Mouse (Mus musculus): ENCODE results near the gene Gm10974.
A peak's percentile ranks its signal among the peaks of the same experiment; 100 is the strongest.

The Gm10974 gene

DNA sequence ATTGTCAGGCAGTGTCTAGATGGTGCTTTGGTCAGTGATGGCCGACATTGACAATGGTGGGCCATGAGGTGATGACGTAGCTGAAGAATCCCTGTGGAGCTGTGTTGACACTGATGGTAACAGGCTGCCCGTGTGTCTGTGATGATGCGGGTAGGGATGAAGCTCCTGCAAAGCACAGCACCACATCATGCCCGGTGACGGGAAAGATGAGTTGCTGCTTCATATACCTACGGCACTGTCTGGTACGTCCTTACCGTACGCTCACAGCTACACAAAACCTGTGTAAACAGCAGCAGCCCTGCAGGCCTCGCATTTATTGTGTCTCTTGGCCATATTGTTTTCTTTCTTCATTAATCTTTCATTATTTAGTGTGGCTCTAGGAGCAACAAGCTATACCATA, 1.2 kb upstream of the Gm10974 start:
- DNase-seq, result no peak

DNA sequence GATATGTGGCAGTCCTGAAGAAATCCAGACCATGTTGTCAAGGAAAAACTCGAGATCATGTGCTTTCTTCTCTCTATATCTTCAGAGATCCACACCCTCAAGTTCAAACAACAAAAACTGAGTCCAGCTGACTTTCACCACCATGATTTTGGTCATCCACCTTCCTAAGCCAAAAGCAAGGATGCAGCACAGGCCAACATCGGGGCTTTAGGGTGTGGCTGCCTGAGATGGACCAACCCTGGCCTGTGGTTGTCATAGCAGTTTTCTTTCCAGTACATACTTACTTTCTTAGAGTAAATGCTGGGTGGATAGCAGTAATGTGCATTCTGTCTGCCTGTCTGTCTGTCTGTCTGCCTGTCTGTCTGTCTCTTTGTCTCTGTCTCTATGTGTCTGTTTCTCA, 294 bp upstream of the Gm10974 start:
- DNase-seq, result no peak

DNA sequence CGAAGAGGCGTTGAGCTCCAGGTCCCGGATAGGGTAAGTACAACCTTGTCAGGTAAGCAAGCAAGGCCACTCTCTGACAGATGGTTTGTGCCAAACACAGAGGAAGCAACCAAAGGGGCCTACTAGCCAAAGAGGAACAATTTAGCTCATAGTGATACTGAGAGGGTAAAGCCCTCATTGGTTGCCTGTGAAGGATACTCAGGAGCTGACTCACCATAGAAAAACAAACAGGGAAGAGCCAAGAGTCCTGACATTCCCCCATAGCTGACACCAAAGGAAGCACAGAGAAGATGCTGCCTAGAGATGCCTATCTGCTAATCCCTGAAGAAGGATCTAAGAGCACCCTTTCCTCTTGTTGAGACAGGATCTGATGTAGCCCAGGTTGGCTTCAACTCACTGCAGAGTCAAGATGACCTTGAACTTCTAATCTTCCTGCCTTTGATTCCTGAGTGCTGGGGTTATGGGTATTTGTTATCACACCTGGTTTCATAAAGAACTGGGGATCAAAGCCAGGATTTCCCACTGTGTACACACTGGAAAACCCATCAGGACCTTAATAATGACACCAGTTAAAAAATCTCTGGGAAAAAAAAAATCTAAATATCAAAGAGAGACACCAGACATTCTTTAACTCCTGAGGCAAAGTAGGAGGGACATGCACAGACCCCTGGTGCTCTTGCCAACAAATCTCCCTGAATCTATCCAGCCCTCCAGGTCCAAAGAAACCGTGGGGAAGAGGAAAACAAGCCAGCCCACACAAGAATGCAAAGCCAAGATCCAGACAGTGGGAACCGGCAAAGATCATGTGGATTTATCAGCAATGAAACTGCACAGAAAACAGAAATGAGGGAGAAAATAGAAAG, 3.6 kb downstream of the Gm10974 start:
- DNase-seq, result no peak

DNA sequence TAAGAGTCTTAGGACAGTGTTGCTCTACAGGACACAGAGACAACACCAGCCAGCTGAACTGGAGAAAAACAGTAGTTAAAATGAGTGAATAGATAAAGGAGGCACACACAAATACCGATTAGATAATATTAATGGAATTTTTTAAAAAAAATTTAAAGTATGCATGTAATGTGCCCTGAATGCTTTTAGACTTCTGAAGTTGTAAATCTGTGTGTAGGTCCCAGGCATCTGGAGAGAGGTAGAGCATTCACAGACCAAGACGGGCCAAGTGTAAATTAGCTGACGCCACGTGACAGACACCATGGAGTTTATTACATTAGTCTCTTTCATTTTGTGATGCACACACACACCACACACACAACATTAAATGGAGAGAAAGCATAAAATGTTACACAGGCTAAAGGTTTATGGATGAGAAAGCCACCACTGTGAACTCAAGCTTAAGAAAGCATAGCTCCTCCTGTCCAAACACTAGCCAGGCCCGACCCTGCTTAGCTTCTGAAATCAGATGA, 4.3 kb downstream of the Gm10974 start:
- no peak for DNase-seq

DNA sequence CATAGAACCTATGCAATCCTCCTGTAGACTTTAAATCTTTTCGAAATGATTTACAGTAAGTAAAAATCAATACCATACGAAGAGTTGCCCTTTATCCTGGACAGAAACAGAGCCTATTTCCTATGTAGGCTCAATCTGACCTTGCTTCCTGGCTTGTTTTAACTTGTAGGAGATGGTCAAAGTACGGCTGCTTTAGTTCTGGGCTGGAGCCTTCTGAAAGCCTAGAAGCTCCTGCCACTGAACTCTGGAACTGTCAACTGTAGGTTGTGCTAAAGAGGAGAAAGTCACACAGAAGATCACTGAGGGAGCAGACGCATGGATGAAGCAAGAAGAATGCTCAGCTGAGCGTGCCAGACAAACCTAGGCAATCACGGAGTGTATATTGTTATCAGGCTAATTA, 5.3 kb downstream of the Gm10974 start:
- no peak for DNase-seq

DNA sequence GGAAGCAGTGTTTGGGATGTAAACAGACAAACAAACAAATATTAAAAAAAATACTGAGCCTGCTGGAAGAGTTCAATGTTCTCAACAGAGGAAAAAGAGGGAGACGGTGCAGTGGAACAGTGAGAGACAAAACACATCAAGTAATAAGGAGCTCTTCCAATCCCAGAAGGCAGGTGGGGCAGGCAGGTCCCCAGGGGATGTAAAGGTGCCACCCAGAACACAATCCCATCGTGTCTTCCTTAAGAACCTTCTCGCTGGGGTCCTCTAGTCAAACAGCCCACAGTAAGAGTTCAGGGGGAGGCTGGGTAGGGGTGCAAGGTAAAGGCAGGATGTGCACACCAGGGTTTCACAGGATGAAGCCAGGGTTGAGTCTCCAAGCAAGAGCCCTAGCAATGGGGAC, 7.7 kb downstream of the Gm10974 start:
- no peak for DNase-seq

DNA sequence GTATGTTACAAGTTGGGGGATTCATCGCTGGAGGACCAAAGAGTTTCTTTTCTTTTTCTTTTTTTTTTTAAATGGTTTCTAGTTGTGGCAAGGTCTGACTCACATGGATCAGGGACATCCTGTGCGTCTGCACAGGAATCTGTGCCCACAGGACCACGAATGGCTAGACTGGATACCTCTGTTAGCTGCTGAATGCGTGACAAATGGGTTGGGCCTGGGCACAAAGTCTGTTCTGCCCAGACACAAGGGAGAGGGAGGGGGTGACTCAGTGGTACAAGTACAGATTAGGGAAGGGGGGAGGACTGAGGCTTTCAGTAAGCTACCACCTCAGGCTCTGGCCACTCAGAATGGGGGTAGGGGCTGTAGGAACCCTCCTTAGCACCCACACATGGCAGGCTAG, 10.0 kb downstream of the Gm10974 start:
- DNase-seq, result no peak

DNA sequence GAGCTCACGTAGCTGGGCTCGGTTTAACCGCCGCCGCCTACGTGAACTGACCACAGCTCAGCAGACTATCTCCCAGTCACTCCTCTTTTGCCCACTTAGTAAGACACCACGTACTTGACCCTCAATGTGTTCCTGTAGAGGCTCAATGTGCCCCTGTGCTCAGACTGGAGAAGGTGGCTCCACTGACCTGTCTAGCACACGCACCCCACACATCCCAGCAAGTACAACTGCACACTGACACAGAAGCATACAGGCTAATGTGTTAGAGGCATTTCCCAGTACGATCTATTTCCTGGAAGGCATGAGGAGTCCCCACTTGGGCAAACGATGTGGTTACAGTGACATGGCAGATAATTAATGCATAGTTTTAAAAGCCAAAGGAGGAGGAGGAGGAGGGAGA, 10.9 kb downstream of the Gm10974 start:
- DNase-seq, result no peak

DNA sequence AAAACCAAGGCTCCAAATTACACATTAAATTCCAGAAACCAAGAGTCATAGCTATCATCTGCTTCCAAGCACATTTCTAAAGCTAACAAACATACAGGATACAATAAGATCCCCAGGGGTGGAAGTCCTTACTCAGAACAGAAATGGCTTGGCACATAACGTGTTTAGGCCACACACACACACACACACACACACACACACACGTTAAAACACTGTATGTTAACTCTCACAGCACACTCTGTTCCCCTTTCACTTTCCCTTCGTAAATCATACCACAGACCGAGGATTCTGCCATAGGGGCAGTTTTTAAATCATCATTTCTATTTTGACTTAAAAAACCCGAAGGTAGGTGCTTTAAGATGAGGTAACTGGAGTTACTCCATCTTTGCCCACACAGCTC, 18.5 kb downstream of the Gm10974 start:
- DNase-seq, result no peak

DNA sequence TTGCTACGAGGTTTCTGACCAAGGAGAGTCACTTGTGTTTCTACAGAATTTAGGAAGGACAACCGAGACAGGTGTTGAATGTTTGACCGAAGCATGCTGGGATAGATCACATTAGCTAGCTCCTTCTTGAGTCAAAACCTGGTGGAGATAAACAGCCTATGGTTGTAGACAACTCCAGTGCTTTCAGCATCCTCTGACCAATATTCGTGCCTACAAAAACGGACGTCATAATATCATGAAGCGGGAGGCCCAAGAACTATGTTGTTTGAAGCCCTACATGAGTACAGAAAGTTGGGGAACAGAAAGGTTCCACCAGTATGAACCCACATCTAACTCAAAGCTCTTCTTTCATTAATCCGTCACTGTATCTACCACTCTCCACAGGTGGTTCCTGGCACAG, 19.2 kb downstream of the Gm10974 start:
- no peak for DNase-seq

DNA sequence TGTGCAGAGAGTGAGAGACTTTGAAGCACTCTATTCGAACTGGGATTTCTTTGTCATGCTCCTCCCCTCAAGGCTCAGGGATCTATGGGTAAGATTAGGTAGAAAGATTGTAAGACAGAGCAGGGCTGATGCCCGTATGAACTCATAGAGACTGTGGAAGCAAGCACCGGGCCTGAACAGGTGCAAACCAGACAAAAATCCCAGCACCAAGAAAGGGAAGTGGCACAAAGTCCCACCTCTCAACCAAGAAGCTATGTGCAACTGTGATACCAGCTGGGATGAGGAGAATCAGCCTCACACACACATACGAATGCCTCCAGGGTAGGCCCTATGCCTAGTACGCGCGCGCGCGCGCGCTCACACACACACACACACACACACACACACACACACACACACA, 20.1 kb downstream of the Gm10974 start:
- no peak for DNase-seq

DNA sequence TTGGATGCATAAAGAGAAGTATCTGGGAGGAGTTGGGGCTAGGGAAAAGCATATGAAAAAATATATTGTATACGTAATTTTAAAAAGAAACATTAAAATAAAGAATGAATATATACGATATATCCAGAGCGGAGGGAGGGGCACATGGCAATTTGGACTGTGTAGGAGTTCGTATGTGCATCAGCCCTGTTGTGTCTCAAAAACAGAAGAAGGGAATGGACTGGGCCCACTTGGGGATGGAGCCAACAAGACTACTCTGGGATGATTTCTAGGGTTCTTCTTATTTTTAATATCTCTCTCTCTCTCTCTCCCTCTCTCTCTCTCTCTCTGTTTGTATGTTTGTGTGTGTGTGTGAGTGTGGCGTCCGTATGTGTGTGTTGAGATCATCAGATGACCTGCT, 20.7 kb downstream of the Gm10974 start:
- no peak for DNase-seq

DNA sequence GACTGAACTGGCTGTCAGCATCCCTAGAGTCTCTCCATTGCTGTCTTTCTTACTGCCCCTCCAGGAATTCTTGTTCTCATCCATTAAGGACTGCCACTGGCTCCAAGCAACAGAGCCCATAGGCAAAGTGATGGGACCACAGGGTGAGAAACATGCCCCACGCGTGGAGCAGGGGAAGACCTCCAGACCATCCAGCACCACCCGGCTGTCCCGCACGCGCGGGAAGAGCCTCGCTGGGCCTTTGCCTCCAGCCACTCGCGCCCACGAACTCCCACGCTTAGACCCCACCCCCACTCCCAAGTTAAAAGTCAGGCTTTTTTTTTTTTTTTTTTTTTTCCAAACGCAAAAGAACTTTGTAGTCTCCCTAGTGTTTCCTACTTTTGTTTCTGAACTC, 21.7 kb downstream of the Gm10974 start:
- DNase-seq, result no peak

DNA sequence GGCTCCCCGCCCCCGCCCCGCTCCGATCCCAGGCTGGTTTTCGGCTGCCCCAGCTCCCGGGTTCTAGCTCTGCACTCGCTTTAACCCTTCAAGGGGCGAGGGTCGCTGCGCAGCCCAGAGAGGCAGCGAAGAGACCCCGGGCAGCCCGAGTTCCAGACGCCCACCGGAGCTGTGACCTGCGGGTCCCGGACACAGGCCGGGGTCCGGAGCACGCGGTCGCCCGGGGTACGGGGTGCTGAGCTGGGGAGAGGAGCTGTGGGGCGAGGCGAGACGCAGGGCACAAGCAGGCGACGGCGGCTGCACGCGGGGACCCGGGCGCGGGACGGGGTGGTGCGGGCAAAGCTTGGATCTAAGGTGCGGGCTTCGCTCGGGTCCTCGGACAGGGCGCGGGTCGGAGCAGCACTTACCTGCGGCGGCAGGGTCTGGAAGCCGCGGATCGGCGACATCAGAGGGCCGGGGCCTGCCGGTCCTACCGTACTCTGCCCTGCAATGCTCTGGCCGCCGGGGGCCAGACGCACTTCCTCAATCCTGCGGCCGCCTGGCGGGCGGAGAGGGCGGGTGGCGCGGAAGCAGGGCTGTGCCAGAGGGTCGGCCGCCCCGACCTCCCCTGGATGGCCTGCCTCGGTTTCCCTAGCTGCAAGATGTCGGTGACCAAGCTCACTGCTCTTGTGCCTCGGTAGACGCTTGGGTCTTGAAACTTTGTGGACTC, 22.3 kb downstream of the Gm10974 start, which contains the start of gene Lrrk1:
Gene Lrrk1, minus strand, starts transcription at position 538 of the 709 bp plus-strand sequence.
- peak; percentile 29 for DNase-seq

DNA sequence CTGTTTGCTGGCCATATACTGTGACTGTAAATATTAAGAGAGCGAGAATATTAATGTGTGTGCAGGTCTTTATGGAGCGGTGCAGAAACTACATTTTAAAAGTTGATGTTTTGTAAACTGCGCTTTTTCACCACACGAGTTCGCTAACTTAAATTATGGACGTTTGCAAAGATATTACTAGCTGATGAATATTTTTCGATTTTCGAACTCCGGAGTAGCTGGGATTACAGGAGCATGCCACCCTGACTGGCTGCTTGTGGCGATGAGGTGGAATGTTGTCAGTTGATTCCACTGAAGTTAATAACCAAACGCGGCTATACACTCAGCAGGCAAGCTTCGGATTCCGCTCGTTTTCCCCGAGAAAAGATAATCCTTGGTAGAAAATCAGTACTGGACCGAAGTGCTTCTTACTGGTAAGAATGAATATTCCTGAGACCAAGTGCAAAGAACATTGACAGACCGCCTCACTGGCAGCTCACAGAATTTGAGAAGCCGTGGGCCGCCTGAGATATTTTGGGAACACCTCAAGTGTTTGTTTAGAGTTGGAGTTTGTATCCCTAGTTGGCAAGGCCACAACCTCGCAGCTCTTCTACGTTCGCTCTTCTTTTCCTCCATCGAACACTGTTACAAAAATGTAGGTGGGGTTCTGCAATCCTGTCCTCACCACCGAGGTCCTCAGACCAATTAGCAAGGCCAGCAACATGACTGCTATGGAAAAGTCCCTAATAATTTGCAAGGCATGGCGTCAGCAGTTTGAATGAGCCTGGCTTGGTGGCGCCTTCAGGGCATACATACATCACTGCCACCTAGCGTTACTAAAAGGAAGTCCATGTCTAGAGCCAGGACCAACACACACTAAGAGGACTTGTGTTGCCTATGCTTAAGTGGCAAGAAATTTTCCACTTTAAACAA, 23.2 kb downstream of the Gm10974 start:
- peak; percentile 49 for DNase-seq

DNA sequence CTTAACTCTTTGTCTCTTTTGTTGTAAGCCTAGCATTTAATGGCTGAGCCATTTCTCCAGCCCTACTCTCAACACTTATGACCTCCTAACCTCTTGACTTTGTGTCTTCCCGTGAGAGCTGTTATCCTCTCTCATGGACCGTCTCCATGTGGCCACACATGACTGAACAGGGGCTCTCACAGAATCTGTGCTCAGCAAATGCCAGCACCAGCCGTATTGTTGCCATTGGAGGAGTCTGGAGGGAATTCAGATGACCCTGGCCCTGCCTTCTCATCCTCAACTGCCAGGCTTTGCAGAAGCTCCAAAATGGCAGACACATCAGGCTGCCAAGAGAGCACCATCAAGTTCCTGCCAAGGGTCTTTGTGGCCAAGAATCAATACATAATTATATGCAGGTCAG, 31.6 kb downstream of the Gm10974 start:
- DNase-seq, result no peak

DNA sequence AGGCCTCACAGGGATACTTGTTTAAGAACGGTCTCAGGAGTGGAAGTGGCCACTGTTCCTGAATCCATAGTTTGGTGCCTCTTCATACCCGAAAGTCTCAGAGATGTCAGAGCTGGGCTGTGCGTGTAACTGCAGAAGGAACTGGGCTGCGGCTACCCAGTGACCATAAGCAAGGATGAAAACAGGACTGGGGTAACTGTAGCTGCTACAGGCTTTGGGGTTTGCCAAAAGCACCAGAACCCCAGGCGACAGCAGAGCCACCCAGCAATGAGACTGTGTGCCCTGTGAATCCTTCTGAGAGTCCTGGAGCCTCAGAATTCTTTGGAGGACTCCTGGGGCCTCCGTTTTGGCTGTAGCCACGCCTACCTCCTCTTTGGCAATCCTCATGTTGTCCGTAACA, 35.9 kb downstream of the Gm10974 start:
- no peak for DNase-seq

DNA sequence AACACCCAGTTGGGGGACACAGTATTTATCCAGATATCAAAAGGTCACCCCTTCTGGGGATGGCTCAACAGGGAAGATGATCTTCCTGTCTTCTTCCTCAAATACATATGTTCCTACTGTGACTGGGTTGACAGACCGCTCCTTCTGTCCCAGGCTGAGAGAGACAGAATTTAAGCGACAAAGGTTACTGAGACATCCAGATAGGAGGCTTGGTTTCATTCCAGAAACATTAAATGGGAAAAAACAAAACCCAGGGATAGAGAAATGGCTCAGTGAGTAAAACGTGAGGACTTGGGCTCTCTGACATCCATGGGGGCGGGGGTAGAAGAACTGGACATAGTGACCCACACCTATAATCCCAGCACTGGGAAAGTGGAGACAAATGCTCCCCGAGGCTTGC, 37.2 kb downstream of the Gm10974 start:
- no peak for DNase-seq

DNA sequence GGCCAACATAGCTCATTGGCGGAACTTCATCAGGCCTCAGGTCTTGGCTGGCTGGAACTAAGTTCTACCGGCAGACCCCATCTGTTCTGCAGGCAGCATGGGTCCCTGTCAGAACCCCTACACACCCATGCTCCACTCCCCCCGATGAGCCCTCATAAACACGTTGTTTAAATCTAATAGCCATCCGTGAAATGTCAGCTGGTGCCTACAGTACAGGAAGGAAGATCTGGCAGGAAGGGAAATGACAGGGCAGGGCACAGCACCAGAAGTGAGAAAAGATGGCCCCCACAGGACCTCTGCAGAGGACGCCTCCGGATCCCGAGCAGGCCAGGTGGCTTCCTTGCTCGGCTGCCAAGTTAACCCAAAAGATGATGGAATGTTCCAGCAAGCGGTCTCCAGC, 38.4 kb downstream of the Gm10974 start:
- no peak for DNase-seq

DNA sequence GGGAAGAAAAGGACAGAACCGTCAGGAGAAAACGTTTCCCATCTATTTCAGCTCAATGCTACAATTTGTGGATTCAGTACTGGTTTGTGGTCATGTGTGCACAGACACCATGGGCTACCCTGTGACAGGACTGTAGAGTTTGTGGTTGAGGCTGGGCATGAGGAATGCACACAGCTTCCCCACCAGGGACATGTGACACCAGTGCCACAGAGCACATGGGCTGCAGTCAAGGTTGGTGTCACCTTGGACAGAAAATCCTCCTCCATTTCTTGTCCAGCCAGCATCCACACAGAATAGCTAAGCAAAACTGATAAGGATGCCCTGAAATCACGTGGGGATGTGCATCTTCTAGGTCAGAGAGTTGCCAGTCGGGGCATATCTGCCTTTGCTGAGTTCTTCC, 39.1 kb downstream of the Gm10974 start:
- DNase-seq, result no peak

DNA sequence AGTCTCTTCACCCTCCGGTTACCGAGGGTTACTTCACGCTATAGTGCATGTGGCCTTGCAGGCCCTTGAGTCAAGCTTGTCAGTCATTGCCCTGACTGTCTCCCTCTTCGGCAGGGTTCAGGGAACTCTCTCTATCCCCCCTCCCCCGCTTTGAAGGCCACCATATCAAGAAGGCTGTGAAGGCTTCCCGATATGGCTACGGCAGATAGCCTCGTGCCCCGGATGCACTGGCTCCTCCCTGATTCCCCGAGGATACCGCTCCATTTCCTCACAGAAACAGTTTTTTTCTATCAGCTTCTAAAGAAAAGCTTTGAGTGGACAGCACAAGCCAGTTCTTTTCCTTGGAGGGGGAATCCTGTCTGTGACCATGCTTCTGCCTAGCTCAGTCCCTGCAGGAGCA, 39.8 kb downstream of the Gm10974 start:
- DNase-seq, result no peak

DNA sequence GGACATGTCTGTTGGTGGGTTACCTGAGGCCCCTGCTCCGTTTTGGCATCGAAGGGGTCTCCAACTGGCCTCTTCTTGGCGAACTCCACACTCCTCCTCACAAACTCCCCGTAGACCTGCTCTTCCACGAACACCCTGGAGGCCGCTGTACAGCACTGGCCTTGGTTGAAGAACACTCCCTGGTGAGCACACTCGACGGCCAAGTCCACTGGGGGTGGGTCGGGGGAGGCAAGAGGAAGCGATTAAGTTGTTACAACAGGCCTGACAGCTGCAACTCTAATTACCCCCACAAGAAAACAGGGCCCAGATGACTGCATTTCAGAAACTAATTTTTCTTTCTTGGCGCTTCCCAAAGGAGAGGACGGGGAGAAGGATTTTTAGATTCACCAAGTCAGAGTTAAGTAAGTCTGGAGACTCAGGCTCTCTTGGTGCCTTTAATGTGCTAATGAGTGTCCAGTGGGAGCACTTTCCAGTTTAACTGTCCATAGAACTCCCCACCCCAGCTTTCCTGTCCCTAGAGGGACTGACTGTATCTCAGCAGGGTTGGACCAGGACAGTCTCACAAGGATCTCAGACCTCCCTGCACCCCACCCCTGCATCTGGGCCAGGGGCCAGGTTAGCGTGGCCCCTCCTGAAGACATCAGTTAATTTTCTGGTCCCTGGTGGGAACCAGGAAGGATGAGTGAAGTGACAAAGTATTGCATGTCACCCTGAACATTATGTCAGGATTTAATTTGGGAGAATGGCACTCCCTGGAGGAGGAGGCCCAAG, 40.4 kb downstream of the Gm10974 start:
- no peak for DNase-seq

Measured in right cerebral cortex, postnatal 14 days (tissue).